Mouse (Mus musculus): Measurements from ENCODE around the gene 1700019A02Rik. TPM values are rescaled to one million over a fixed set of nuclear protein-coding genes. Genes with fewer than 3 reads are reported as not detected.

The 1700019A02Rik gene
- not detected in 2 replicates for total RNA-seq (2012; rRNA removed)
- polyA plus RNA-seq (2012; ENCODE audit: insufficient read depth in 1 of 2, insufficient read length in 2 of 2, low read depth in 1 of 2, low replicate concordance in 2 of 2, missing spikeins in 1 of 2) = not detected

GRCm38 (mm10) chr1:53187536-53187935, at the start of gene 1700019A02Rik:
TSS of gene 1700019A02Rik (minus strand) at chr1:53187636.
- no peak for TF ChIP-seq RCOR1 (IDR thresholded peaks at IDR 0.05; ENCODE audit: low read depth, low read length)
- no peak for TF ChIP-seq USF1 (IDR thresholded peaks at IDR 0.05; ENCODE audit: low read depth, low read length)
- TF ChIP-seq CHD2 (IDR thresholded peaks at IDR 0.05; ENCODE audit: low read length) = no peak
- no peak for TF ChIP-seq ZKSCAN1 (IDR thresholded peaks at IDR 0.05; ENCODE audit: low read depth, low read length)
- TF ChIP-seq ETS1 (IDR thresholded peaks at IDR 0.05; ENCODE audit: low read depth, low read length) = no peak
- TF ChIP-seq NELFE (IDR thresholded peaks at IDR 0.05; ENCODE audit: low read depth, low read length) = no peak
- no peaks in the 10 kb centered on the region for H3K27me3 ChIP-seq (ENCODE audit: control insufficient read depth in 1 of 2, insufficient read depth in 2 of 2, low read length in 2 of 2)
- no peak within 1 kb of the TSS for H3K9ac ChIP-seq (ENCODE audit: control insufficient read depth, low read depth, low read length, poor library complexity, severe bottlenecking)
- H3K79me2 ChIP-seq (ENCODE audit: control insufficient read depth, insufficient read depth, low read length, poor library complexity) = no peaks in the 10 kb centered on the region
- H3K27ac ChIP-seq (ENCODE audit: control insufficient read depth, low read depth, low read length) = no peak within 1 kb of the TSS
- no peaks in the 10 kb centered on the region for H3K4me1 ChIP-seq (ENCODE audit: control insufficient read depth in 1 of 2, insufficient read depth in 2 of 2, low read length in 2 of 2)
- no peak for DNase-seq (ENCODE audit: low read depth, low spot score)
- H3K9me3 ChIP-seq (replicated peaks; ENCODE audit: insufficient read depth, low read length) = no peaks in the 10 kb centered on the region
- H3K36me3 ChIP-seq (ENCODE audit: control insufficient read depth in 1 of 2, insufficient read depth in 2 of 2, low read length in 2 of 2) = no peaks in the 10 kb centered on the region
- no peak within 1 kb of the TSS for H3K4me3 ChIP-seq (ENCODE audit: control insufficient read depth in 1 of 2, insufficient read depth in 1 of 2, low read depth in 2 of 2, low read length in 2 of 2)

GRCm38 (mm10) chr1:53226063-53226462, 38.6 kb upstream of the 1700019A02Rik start:
- Histone ChIP-seq H3K27ac (ENCODE audit: control insufficient read depth, low read depth, low read length) (no peak overlapping the region), H3K9me3 (replicated peaks; ENCODE audit: insufficient read depth, low read length) (no peaks in the 10 kb centered on the region), H3K4me3 (ENCODE audit: control insufficient read depth in 1 of 2, insufficient read depth in 1 of 2, low read depth in 2 of 2, low read length in 2 of 2) (no peak overlapping the region), H3K4me1 (ENCODE audit: control insufficient read depth in 1 of 2, insufficient read depth in 2 of 2, low read length in 2 of 2) (peaks cover 5 to 6% of the 10 kb centered on the region in 2 experiments; a peak in 1 of 4 replicates), H3K9ac (ENCODE audit: control insufficient read depth, low read depth, low read length, poor library complexity, severe bottlenecking) (no peak overlapping the region), H3K36me3 (ENCODE audit: control insufficient read depth in 1 of 2, insufficient read depth in 2 of 2, low read length in 2 of 2) (peaks cover 0 to 6% of the 10 kb centered on the region in 2 experiments), H3K27me3 (ENCODE audit: control insufficient read depth in 1 of 2, insufficient read depth in 2 of 2, low read length in 2 of 2) (no peaks in the 10 kb centered on the region), H3K79me2 (ENCODE audit: control insufficient read depth, insufficient read depth, low read length, poor library complexity) (no peaks in the 10 kb centered on the region)
- peak; percentile 20 for DNase-seq (ENCODE audit: low read depth, low spot score)
- TF ChIP-seq RAD21 (IDR thresholded peaks at IDR 0.05; ENCODE audit: low read depth, low read length) (no peak), TBP (IDR thresholded peaks at IDR 0.05; ENCODE audit: low read depth, low read length) (no peak), CHD2 (IDR thresholded peaks at IDR 0.05; ENCODE audit: low read length) (no peak), HCFC1 (IDR thresholded peaks at IDR 0.05; ENCODE audit: low read depth, low read length) (no peak), NRF1 (IDR thresholded peaks at IDR 0.05; ENCODE audit: insufficient read depth, low read depth, low read length, poor library complexity, severe bottlenecking) (no peak)

GRCm38 (mm10) chr1:53225616-53226015, 38.2 kb upstream of the 1700019A02Rik start:
- Histone ChIP-seq H3K79me2 (ENCODE audit: control insufficient read depth, insufficient read depth, low read length, poor library complexity) (no peaks in the 10 kb centered on the region), H3K27ac (ENCODE audit: control insufficient read depth, low read depth, low read length) (no peak overlapping the region), H3K4me1 (ENCODE audit: control insufficient read depth in 1 of 2, insufficient read depth in 2 of 2, low read length in 2 of 2) (peaks cover 5 to 6% of the 10 kb centered on the region in 2 experiments; a peak in 1 of 4 replicates), H3K36me3 (ENCODE audit: control insufficient read depth in 1 of 2, insufficient read depth in 2 of 2, low read length in 2 of 2) (peaks cover 0 to 6% of the 10 kb centered on the region in 2 experiments; a peak in 3 of 4 replicates), H3K9ac (ENCODE audit: control insufficient read depth, low read depth, low read length, poor library complexity, severe bottlenecking) (no peak overlapping the region), H3K27me3 (ENCODE audit: control insufficient read depth in 1 of 2, insufficient read depth in 2 of 2, low read length in 2 of 2) (no peaks in the 10 kb centered on the region), H3K9me3 (replicated peaks; ENCODE audit: insufficient read depth, low read length) (no peaks in the 10 kb centered on the region), H3K4me3 (ENCODE audit: control insufficient read depth in 1 of 2, insufficient read depth in 1 of 2, low read depth in 2 of 2, low read length in 2 of 2) (no peak overlapping the region)
- DNase-seq (ENCODE audit: low read depth, low spot score) = peak; percentile 64
- TF ChIP-seq SIN3A (IDR thresholded peaks at IDR 0.05; ENCODE audit: low read length) = 0 out of 2 replicates have a peak, but pooled peaks have one; percentile 36
- TF ChIP-seq ELF1 (IDR thresholded peaks at IDR 0.05; ENCODE audit: low read depth, low read length) = no peak
- peak; percentile 89 for TF ChIP-seq ETS1 (IDR thresholded peaks at IDR 0.05; ENCODE audit: low read depth, low read length)
- TF ChIP-seq NRF1 (IDR thresholded peaks at IDR 0.05; ENCODE audit: insufficient read depth, low read depth, low read length, poor library complexity, severe bottlenecking) = no peak
- TF ChIP-seq ZNF384 (IDR thresholded peaks at IDR 0.05; ENCODE audit: low read depth, low read length) = 0 out of 2 replicates have a peak, but pooled peaks have one; percentile 40
- TF ChIP-seq EP300 (IDR thresholded peaks at IDR 0.05; ENCODE audit: low read depth in 1 of 2, low read length in 2 of 2) = peak; percentile 47 to 66
- no peak for TF ChIP-seq E2F4 (IDR thresholded peaks at IDR 0.05; ENCODE audit: borderline replicate concordance, low read depth, low read length)
- TF ChIP-seq GABPA (IDR thresholded peaks at IDR 0.05; ENCODE audit: low read depth, low read length) = no peak
- no peak for TF ChIP-seq MYC (IDR thresholded peaks at IDR 0.05; ENCODE audit: low read depth, low read length)
- no peak for TF ChIP-seq CHD1 (IDR thresholded peaks at IDR 0.05; ENCODE audit: low read depth, low read length)
- TF ChIP-seq HCFC1 (IDR thresholded peaks at IDR 0.05; ENCODE audit: low read depth, low read length) = no peak
- TF ChIP-seq CHD2 (IDR thresholded peaks at IDR 0.05; ENCODE audit: low read length) = no peak
- TF ChIP-seq GATA1 (IDR thresholded peaks at IDR 0.05; ENCODE audit: low read depth, low read length) = 0 out of 2 replicates have a peak, but pooled peaks have one; percentile 38
- no peak for TF ChIP-seq ZKSCAN1 (IDR thresholded peaks at IDR 0.05; ENCODE audit: low read depth, low read length)
- TF ChIP-seq TCF12 (IDR thresholded peaks at IDR 0.05; ENCODE audit: low read depth, low read length) = peak; percentile 67; the same call in 1 of the 2 replicates
- peak; percentile 91; the same call in 1 of the 2 replicates for TF ChIP-seq MEF2A (IDR thresholded peaks at IDR 0.05; ENCODE audit: extremely low read depth, insufficient replicate concordance, low read depth, low read length, poor library complexity, severe bottlenecking)
- TF ChIP-seq BHLHE40 (IDR thresholded peaks at IDR 0.05; ENCODE audit: borderline replicate concordance, low read depth, low read length) = no peak
- TF ChIP-seq TAL1 (IDR thresholded peaks at IDR 0.05; ENCODE audit: low read length) = no peak
- TF ChIP-seq MAZ (IDR thresholded peaks at IDR 0.05; ENCODE audit: low read depth, low read length) = no peak
